Mouse (Mus musculus): ENCODE results near the gene Cmtm1. TPM values are rescaled to one million over a fixed set of nuclear protein-coding genes. Genes with fewer than 3 reads are reported as not detected.
"Not testable (repeated sequence)": the region's sequence is repeated elsewhere in the genome, so short reads cannot be mapped to it uniquely, and the experiment has no call there.

Cmtm1 gene
- not detected in 2 replicates for polyA plus RNA-seq (2012; rRNA removed)

DNA sequence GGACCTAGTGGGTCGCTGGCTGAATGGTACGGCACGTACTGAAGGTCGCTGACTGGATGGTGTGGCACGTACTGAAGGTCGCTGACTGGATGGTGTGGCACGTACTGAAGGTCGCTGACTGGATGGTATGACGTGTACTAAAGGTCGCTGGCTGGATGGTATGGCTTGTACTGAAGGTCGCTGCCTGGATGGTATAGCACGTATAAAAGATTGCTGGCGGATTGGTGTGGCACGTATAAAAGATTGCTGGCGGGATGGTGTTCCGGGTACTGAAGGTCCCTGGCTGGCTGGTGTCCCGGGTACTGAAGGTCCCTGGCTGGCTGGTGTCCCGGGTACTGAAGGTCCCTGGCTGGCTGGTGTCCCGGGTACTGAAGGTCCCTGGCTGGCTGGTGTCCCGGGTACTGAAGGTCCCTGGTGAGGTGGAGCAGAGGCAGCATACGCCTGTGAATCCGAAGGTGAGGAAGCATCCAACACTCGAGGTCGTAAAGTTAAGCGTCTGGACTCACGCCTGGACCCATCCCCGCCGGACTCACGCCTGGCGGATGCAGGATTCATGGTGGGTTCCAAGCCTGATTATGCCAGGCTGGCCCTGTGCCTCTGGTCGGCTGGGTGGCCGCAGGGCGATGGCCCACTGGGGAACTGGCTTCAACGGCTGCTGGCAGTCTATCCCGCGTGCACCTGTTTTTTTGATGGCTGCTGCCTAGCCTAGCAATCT is at the start of gene Cmtm1, which contains the start of gene Gm45711:
Gene Cmtm1, minus strand, starts transcription at position 705 of the 715 bp plus-strand sequence.
Gene Gm45711, minus strand, starts transcription at position 641 of the 715 bp plus-strand sequence.
- not testable (repeated sequence) for DNase-seq (ENCODE audit: extremely low spot score in 1 of 2, low spot score in 1 of 2)

DNA sequence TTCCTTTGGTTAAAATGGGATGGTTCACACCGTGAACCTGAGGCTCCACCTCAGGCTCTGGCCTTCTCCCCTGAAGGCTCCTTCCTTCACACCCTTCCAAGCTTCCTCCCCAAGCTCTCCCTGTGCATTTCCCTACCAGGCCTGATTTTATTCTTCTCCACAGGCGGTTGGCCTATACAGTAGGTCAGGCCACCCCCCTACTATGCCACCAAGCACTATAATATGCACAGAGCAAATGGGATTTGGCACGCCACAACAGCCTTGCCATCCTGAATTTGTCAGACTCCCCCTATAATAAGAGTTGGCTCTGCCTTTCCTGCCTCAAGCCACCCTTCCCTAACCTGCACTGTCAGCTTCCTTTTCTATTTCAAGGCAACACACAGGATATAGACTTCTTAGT is 48.7 kb upstream of the Cmtm1 start:
- DNase-seq (ENCODE audit: extremely low spot score in 1 of 2, low spot score in 1 of 2), result no peak

DNA sequence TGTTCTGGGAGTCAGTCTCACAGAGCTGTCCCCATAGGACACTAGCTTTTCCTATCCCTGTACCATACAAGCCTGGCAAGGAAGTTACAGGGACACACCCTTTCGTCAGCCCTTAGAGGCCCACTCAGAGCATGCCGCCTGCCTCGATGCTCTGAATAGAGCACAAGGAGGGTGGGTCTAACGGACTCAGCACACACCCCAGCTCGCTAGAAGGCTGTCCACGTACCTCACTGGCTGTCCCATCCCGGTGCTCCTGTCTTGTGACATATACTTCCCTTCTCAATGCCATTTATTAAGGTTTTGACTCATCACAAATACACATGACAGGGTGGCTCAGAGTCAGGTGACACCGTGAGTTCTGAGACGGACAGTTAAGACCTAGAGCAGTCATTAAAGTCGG is 44.6 kb upstream of the Cmtm1 start:
- no peak for DNase-seq (ENCODE audit: extremely low spot score in 1 of 2, low spot score in 1 of 2)

DNA sequence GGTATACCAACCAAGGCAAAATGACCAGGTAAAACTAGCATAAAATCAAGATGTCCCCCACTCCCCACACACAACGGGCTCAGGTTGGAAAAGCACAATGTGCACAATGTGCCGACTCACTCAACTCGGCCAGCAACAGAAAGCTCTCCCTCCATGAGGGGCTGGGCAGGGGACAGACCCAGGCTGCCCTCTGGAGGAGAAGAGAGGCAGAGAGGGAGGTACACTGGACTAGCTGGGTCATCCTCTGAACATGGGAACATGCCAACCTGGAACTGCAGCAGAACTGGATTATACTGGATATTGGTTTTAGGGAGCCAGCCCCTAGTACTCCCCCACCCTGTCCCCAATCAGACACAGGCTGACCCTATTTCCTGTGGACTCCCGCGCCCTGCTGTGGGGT is 43.2 kb upstream of the Cmtm1 start:
- DNase-seq (ENCODE audit: extremely low spot score in 1 of 2, low spot score in 1 of 2), result no peak

DNA sequence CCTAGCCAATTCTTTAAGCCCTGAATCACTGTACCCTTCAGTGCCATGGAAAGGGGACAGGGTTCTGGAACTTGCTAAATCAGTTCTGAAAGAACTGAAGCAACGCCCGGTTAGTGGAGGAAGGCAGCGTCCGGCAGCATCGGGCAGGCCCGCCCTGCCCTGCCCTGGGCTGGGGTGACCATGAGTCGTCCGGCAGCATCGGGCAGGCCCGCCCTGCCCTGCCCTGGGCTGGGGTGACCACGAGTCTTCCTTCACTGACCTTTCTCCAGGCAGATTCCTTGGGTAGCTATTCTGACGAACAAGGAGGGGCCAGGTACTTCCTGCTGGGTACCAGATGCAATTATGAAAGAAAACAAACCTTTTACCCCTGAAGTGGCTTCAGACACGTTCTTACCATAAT is 40.1 kb upstream of the Cmtm1 start:
- DNase-seq (ENCODE audit: extremely low spot score in 1 of 2, low spot score in 1 of 2), result no peak

DNA sequence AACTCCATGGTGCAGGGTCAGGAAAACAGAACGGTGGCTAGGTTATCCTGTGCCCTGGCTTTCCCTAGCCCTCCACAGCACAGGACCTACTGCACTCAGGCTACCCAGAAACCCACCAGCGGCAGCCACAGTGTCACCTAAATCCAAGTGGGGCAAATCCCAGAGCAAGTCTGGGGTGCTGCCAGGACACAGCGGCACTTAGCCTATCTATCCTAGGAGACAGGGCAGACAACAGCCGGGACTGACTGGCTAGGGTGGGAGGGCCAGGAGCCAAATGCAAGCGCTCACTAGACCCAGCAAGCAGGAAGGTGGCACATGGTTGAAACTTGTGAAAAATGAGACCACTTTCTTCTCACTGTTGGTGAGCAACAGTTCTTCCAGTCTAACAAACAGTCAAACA is 39.0 kb upstream of the Cmtm1 start:
- no peak for DNase-seq (ENCODE audit: extremely low spot score in 1 of 2, low spot score in 1 of 2)

DNA sequence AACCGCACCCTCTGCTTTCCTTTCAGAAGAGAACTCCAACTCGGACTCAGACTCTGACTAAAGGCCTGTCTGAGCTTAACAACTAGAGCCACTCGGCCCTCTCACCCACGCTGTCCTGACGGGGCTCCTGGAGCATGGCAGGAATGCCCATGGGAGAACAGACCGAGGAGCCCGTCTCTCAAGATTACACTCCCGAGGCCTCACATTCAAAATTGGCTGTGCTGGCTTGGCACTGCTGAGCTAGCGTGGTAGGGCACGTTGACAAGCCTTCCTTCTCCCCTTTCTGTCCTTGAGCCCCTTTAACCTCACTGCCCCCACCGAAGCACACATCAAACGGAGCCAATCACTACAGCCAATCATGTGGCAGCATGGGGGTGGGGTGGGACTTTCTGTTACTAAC is 36.8 kb upstream of the Cmtm1 start:
- DNase-seq (ENCODE audit: extremely low spot score in 1 of 2, low spot score in 1 of 2), result no peak

DNA sequence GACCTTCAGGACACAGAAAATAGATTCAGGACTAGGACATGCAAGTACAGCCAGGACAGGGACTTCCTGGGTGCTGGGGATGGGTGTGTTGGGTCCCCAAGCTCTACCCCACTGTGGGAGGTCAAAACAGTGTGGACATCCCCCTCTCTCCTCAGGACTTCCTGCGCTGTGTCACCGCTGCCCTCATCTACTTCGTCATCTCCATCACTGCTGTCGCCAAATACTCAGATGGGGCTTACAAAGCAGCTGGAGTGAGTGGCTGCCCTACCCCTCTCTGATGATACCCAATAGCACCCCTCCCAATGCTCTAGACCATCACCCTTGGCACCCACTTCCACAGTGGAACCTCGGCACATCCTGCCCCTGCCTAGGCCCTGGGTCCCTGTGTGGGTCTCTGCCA is 34.7 kb upstream of the Cmtm1 start:
- DNase-seq (ENCODE audit: extremely low spot score in 1 of 2, low spot score in 1 of 2), result no peak

DNA sequence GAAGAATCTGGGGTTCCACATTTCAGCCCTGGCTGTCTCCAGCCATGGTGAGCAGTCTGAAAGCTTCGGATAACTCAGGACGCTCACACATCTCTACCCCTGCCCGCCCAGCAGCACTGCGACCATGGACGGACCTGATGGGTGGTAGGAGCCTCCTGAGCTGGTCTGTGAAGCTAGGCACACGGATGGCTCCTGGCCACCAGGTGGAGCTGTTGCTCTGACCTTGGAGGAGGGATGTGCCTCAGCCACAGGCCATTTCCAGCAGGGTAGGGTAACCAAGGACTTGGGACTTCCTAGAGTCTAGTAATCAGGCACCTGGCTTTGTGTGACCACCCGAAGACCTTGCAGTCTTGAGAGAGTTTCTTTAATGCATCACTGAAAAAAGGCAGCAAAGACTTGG is 34.0 kb upstream of the Cmtm1 start:
- peak; percentile 71 to 91 for DNase-seq (ENCODE audit: extremely low spot score in 1 of 2, low spot score in 1 of 2)

DNA sequence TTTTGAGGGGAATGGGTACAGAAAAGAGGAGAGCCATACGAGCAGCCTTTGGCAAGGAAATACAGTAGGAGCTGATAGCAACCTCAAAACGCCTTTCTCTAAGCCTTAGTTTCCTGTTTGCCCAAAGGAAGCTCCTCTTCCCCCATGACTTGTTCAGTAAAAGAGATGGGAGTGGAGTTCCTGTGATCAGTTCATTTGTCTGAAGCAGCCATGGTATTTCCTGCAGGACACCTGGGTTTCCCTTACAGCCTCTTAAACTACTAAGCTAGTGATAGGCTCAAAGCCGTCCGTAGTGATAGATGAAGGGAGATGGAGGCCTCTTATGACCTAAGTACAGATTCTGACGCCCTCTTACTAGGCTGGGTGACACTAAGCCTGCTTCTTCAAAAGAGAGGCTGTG is 32.5 kb upstream of the Cmtm1 start:
- no peak for DNase-seq (ENCODE audit: extremely low spot score in 1 of 2, low spot score in 1 of 2)

DNA sequence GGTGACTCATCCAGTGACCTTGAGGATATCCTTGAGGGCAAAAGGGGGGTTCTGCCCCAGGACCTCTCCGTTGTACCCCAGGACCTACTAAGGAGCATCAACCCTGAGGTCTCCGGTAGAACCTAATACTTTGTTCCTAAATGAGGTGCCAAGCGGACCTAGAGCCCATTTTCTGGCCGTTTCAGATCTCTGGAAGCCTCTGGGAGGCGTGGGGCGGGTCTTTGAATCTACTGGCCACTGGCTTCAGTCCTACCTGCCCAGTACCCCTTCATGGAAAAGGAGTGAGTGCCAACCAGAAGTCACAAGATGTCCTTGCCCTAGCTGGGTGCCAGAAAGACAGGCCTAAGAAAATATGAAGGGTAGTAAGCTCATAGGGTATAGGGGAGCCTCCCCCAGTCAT is 31.7 kb upstream of the Cmtm1 start:
- DNase-seq (ENCODE audit: extremely low spot score in 1 of 2, low spot score in 1 of 2), result no peak

DNA sequence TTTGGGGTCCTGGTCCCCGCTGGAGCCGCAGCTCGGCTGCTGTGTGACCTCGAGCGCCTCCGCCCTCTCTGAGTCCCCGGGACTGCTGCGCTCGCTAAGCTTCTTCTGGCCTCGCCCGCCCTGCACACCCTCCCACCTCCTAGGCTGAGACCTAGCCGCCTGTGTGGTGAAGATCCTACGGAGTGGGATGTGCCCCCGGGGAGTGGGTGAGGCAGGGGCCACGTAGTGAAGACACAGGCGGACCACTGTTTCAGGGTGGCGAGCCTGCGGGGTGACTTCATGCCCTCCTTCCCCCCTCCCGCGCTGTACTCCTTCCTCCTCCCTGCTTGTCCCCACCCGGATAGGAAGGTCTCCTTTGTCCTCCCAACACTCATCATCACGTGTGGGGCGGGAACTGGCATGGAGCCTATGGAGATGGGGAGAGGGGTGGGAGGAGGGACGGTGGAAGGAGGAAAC is 31.2 kb upstream of the Cmtm1 start:
- peak in 1 of 2 experiments; percentile 21 for DNase-seq (ENCODE audit: extremely low spot score in 1 of 2, low spot score in 1 of 2)

DNA sequence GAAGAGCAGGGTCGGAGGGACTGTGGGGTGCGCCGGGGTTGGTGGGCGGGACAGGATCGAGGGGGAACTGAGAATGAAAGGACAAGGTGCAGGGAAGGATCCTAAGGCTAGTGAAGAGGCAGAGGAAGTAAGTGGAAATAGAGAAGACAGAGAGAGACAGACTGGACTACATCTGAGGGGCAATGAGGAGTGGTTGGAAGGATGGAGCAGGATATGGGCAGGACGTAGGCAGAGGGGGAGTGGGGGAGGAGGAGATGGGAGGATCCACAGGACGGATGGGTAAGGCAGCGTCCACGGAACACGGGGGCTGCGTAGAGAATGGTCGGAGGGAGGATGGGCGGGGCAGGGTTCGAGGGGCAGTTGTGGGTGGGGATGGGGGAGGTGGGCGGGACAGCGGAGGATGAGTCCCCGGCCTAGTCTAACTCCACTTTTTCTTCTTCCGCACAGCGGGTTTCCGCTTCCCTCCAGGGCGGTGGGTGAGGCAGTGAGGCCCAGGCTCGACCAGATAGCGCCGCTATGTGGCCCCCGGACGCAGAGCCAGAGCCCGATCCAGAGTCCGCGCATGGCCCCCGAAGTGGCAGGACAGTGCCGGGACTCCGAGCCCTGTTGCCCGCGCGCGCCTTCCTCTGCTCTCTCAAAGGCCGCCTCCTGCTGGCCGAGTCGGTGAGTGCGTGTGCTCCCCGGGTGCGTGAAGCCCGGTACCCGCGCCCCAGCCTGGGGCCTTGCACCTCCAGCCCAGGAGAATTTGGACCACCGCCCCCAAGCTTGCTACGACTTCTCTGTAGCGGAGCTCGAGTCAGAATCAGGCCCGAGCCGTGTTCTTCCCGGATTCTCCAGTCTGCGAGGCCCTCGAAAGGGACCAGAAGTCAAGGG is 30.5 kb upstream of the Cmtm1 start:
- DNase-seq (ENCODE audit: extremely low spot score in 1 of 2, low spot score in 1 of 2), result peak; percentile 27 to 56

DNA sequence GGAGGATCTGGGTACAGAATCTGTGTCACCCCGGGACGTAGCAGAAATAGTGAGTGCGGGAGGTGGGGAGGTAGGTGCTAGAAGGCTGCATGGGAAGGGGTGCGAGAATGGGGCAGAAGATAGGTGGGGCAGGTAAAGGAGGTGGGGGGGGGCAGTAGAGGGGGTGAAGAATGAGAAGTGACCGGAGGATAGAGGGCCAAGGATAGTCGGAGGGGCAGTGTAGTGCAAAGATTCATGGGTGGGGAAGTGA is 30.0 kb upstream of the Cmtm1 start:
- DNase-seq (ENCODE audit: extremely low spot score in 1 of 2, low spot score in 1 of 2), result no peak

DNA sequence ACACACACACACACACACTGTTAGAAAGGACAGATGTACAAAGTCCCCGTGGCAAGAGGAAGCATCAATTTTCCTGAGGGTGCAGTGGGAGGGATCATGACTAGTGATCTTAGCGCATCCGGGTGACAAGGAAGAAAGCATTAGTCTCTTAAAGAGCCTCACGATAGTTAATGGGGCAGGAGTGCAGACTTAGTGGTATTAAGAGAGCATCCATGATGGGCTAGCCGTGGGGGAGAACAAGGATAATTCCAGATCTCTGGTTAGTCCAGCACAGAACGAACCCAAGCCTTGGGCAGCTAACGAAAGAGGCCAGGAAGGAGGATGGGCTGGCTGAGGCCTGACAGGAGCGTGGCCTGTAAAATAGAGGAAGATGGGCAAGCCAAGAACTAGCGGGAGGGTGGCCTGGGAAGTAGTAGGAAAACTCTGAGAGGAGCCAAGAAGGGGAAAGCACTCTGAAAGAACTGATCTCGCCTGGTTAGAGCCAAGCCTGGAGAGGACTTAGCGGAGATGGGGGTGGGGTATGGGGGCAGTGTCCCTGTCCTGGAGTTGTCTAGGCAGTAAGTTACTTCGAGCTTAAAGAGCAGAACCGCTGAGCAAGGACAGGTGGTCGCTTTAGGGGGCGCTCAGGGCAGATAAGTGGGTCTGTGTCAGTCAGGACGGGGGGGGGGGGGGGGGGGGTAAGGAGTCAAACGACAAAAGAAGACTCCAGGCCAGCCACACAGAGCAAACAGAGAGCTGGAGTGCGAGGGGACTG is 29.5 kb upstream of the Cmtm1 start, which contains the start of gene Cmtm3:
Gene Cmtm3, plus strand, starts transcription at position 182 of the 754 bp plus-strand sequence.
- DNase-seq (ENCODE audit: extremely low spot score in 1 of 2, low spot score in 1 of 2), result peak in 1 of 2 experiments; percentile 30

DNA sequence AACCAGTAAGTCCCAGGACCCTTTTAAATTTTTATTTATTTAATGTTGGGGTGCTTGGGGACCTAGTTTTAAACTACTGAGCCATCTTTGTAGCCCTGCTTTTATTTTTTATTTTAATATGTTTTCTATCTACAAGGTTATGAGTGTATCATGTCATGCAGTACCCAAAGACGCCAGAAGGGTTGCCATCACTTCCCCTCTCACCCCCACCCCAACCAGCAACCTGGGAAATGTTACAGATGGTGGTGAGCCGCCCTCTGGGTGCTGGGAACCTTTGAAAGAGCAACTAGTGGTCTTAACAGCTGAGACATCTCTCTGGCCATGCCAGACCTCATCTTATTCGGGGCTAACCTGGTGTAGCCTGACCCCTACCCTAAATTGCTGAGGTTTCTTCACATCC is 27.9 kb upstream of the Cmtm1 start:
- DNase-seq (ENCODE audit: extremely low spot score in 1 of 2, low spot score in 1 of 2), result no peak

DNA sequence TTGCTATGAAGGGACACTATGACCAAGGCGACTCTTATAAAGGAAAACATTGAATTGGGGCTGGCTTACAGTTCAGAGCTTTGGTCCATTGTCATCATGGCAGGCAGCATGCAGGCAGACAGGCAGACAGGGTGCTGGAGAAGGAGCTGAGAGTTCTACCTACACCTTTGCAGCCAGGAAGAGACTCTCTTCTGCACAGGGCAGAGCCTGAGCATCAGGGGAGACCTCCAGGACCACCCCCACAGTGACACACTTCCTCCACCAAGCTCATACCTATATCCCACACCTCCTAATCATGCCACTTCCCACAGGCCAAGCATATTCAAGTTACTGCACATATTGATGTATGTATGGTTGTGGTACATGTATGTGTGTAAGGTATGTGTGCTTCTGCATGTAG is 26.9 kb upstream of the Cmtm1 start:
- DNase-seq (ENCODE audit: extremely low spot score in 1 of 2, low spot score in 1 of 2), result no peak

DNA sequence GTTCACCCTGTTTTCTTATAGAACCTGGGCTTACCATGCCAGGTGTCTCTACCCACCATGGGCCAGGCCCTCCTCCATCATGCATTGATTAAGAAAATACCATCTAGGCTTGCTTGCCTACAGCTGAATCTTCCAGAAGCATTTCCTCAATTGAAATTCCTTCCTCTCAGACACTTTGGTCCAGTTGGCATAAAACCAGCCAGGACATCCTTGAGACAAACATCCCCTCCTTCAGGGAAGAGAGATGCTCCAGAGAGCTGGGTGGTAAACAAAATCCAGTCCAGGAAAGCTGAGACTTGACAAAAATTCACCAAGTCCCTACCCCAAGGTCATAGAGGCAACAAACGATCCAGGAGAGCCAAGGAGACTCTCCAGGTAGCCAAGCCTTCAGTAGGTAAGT is 24.3 kb upstream of the Cmtm1 start:
- no peak for DNase-seq (ENCODE audit: extremely low spot score in 1 of 2, low spot score in 1 of 2)

DNA sequence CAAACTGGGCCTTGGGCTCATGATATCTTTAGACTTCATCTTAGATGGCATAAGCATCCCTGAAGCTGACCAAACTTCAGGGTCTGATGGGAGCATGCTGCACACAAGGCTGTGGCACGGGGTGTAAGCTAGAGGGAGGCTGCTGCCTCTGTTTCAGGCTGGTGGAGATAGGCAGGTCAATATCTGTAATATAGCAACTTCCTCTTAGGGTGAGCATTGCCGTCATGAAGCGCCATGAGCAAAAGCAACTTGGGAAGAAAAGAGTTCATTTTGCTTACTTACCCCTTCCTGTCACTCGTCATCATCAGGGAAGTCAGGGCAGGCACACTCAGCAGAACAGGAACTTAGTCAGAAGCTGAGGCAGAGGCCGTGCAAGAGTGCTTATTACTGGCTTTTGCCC is 23.8 kb upstream of the Cmtm1 start:
- DNase-seq (ENCODE audit: extremely low spot score in 1 of 2, low spot score in 1 of 2), result no peak

DNA sequence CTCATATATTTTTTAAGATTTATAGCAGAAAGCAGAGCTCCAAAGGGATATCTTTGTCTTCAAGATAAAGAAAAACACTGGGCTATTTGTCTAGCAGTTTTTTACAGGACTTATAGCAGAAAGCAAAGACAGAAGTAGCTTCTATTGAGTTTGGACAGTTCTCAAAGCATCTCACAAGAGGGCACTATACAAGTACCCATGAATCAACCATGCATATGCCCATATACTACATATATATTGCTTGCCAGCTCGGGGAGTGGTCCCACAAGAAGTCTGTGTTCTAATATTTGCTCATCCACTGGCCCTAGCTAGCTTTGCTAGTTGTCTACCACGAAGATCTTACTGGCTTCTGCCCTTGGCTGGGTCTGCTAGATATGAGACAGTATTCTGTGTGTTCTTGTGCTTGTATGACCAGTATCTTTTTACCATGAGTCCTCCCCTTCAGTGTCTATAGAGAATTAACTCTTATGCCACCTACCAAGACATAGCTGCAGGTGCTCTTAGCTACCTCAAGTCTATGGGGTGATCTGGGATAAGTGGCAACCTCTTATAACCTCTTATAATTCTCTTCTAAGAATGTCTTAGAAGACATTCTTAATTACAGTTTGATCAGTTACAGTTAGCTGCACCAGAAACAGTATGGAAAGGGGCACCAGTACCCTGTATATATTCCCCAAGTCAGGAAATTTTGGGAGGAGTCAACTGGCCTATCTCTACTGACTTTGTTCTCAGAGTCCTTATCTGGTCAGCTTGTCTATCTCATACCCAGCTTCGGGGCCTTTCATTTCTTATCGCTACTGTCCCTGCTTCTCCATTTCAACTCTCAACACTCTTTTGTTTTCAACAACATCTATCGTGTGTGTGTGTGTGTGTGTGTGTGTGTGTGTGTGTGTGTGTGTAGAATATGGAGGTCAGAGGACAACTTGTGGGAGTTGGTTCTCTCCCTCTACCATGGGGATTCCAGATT is 23.0 kb upstream of the Cmtm1 start:
- no peak for DNase-seq (ENCODE audit: extremely low spot score in 1 of 2, low spot score in 1 of 2)

Measured in frontal cortex, adult 2 months (tissue).